7 mouse cellular contexts compared by ENCODE assay signal in the genomic region with DNA sequence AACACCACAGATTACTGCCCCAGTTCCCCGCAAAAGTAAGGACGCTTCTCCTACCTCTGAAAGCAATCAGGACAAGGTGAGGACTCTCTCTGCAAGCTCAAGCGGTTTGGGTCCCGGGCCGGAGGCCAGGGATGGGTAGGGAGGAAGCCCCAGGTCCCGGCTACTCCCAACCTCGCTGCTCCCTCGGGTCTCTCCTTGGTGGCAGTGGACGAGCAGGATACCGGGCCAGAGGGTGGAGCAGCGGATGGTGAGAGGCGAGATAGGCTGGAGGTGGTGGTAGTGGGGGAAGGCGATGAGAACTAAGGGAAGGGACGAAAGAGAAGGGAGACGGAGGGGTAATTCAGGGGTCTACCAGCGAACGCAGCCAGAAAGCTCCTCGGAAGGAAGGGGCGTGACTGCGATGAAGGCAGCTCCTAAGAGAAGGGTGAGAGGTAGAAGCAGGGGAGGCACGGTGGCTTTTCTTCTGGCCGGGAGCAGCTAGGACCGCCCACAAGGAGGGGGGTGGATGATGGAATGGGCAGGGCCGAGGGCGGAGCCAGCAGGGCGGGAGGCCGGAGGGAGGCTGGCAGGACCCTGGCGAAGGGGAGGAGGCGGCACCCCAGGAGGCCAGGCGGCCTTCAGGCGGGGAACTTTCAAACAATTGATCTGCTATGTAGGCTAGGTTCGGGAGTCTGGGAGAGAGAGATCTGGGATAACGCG. TPM values are rescaled to one million over a fixed set of nuclear protein-coding genes. Genes with fewer than 3 reads are reported as not detected.
DNase-seq lines count a peak whose midpoint lies in the region; ATAC-seq and TF ChIP-seq lines count a peak whose summit lies in the region.

TSS of gene Amot (minus strand) at position 465 of the 699 bp plus-strand sequence.

- H3K9ac ChIP-seq in embryonic facial prominence, embryonic 12.5 days = peak within 1 kb of the TSS; percentile 64
- peak within 1 kb of the TSS; percentile 71 for H3K9ac ChIP-seq in limb, embryonic 13.5 days
- H3K9ac ChIP-seq in midbrain, embryonic 15.5 days = peak within 1 kb of the TSS; percentile 52

- peaks cover 5% of the 10 kb centered on the region; the same call in 1 of the 2 replicates for H3K4me1 ChIP-seq in embryonic facial prominence, embryonic 12.5 days
- peaks cover 10% of the 10 kb centered on the region; the same call in 1 of the 2 replicates for H3K4me1 ChIP-seq in limb, embryonic 13.5 days
- no peaks in the 10 kb centered on the region for H3K4me1 ChIP-seq in midbrain, embryonic 15.5 days
- no peaks in the 10 kb centered on the region for H3K4me1 ChIP-seq in spleen, adult 2 months (ENCODE audit: control insufficient read depth, insufficient read depth, insufficient read length)

- H3K27me3 ChIP-seq in embryonic facial prominence, embryonic 12.5 days = no peaks in the 10 kb centered on the region
- peaks cover 6% of the 10 kb centered on the region; the same call in 1 of the 2 replicates for H3K27me3 ChIP-seq in limb, embryonic 13.5 days
- no peaks in the 10 kb centered on the region for H3K27me3 ChIP-seq in midbrain, embryonic 15.5 days (replicated peaks)
- no peaks in the 10 kb centered on the region for H3K27me3 ChIP-seq in spleen, adult 2 months (ENCODE audit: control insufficient read depth, insufficient read depth, low read length)

- peak within 1 kb of the TSS; percentile 77 for H3K27ac ChIP-seq in embryonic facial prominence, embryonic 12.5 days
- H3K27ac ChIP-seq in limb, embryonic 13.5 days = peak within 1 kb of the TSS; percentile 70; the same call in 1 of the 2 replicates
- H3K27ac ChIP-seq in midbrain, embryonic 15.5 days = peak within 1 kb of the TSS; percentile 34; the same call in 1 of the 2 replicates
- no peak within 1 kb of the TSS for H3K27ac ChIP-seq in spleen, adult 2 months (ENCODE audit: insufficient read depth, low read length)

- WGBS in embryonic facial prominence, embryonic 12.5 days = 17% methylated on average over 33 of the region's 34 CpGs
- WGBS in limb, embryonic 13.5 days = 15% methylated on average over 34 of the region's 34 CpGs
- 19% methylated on average over 34 of the region's 34 CpGs for WGBS in midbrain, embryonic 15.5 days
- WGBS in spleen, adult 2 months = 24% methylated on average over 33 of the region's 34 CpGs

- peak; percentile 56 to 68 for DNase-seq in adrenal gland, postnatal 4 days (ENCODE audit: low spot score in 2 of 2)
- DNase-seq in heart, adult 11 months = peak; percentile 99
- peak; percentile 89 for DNase-seq in kidney, adult 18-20 months
- peak in 1 of 2 experiments; percentile 63 for DNase-seq in spleen, adult 2 months (ENCODE audit: low read depth in 1 of 2, low spot score in 2 of 2)

- no peaks in the 10 kb centered on the region for H3K9me3 ChIP-seq in embryonic facial prominence, embryonic 12.5 days
- H3K9me3 ChIP-seq in limb, embryonic 13.5 days = no peaks in the 10 kb centered on the region
- H3K9me3 ChIP-seq in midbrain, embryonic 15.5 days = no peaks in the 10 kb centered on the region

- no peak for TF ChIP-seq CTCF in spleen, adult 2 months (IDR thresholded peaks at IDR 0.05; ENCODE audit: extremely low read depth, insufficient read depth, insufficient read length, insufficient replicate concordance)

- TF ChIP-seq POLR2A in spleen, adult 2 months (IDR thresholded peaks at IDR 0.05; ENCODE audit: low read depth, low read length) = no peak

- peak; percentile 93 for ATAC-seq in embryonic facial prominence, embryonic 12.5 days (ENCODE audit: insufficient number of reproducible peaks, insufficient read depth, low FRiP score, low TSS enrichment)
- ATAC-seq in limb, embryonic 13.5 days (ENCODE audit: low FRiP score, low read depth) = peak; percentile 91
- peak; percentile 94 for ATAC-seq in midbrain, embryonic 15.5 days (replicated peaks)

- H3K4me3 ChIP-seq in embryonic facial prominence, embryonic 12.5 days = peak within 1 kb of the TSS; percentile 58
- peak within 1 kb of the TSS; percentile 59 for H3K4me3 ChIP-seq in limb, embryonic 13.5 days
- H3K4me3 ChIP-seq in midbrain, embryonic 15.5 days = peak within 1 kb of the TSS; percentile 52
- peak within 1 kb of the TSS; percentile 70 for H3K4me3 ChIP-seq in spleen, adult 2 months (ENCODE audit: extremely low read depth, insufficient read depth, insufficient read length)

- H3K36me3 ChIP-seq in embryonic facial prominence, embryonic 12.5 days = no peaks in the 10 kb centered on the region
- H3K36me3 ChIP-seq in limb, embryonic 13.5 days = no peaks in the 10 kb centered on the region
- H3K36me3 ChIP-seq in midbrain, embryonic 15.5 days (replicated peaks) = no peaks in the 10 kb centered on the region
- no peaks in the 10 kb centered on the region for H3K36me3 ChIP-seq in spleen, adult 2 months (ENCODE audit: control insufficient read depth, insufficient read depth, low read length)

- peak within 1 kb of the TSS; percentile 48 for H3K4me2 ChIP-seq in embryonic facial prominence, embryonic 12.5 days (replicated peaks)
- H3K4me2 ChIP-seq in limb, embryonic 13.5 days (replicated peaks) = peak within 1 kb of the TSS; percentile 63
- H3K4me2 ChIP-seq in midbrain, embryonic 15.5 days = peak within 1 kb of the TSS; percentile 64

RNA-seq across cellular contexts. Expression of gene Amot, which starts in this region (rescaled TPM):
- 10 to 100 TPM; 18.2 to 19.5 TPM for total RNA-seq in adrenal gland, postnatal 4 days (2021)
- 59.2 and 67.9 TPM in 2 replicates for polyA plus RNA-seq in embryonic facial prominence, embryonic 12.5 days (2016; fragmentation: Nextera tagmentation; extraction: Ambion mirVana)
- 57.8 and 60.6 TPM in 2 replicates for polyA plus RNA-seq in limb, embryonic 13.5 days (2015; fragmentation: Nextera tagmentation; extraction: Ambion mirVana)
- 8.9 and 9.8 TPM in 2 replicates for polyA plus RNA-seq in midbrain, embryonic 15.5 days (2015; fragmentation: Nextera tagmentation; extraction: Ambion mirVana)
- polyA plus RNA-seq in spleen, adult 2 months (2012; rRNA removed) = 1.1 and 1.9 TPM in 2 replicates
